Mouse (Mus musculus) embryonic fibroblast, embryonic 13.5 days (primary cell): ENCODE data around the gene Esp8.

ENCODE experiments used
- CTCF ChIP-seq: IDR thresholded peaks from 2 replicates; pipeline ENCODE4 v1.5.1; 2011; ENCODE audit warnings: mild to moderate bottlenecking, control low read depth, low read length, moderate library complexity, borderline replicate concordance; ENCODE audit not compliant: insufficient read depth
- POLR2A ChIP-seq: IDR thresholded peaks from 2 replicates; pipeline ENCODE4 v1.6.1; 2011; ENCODE audit warnings: low read depth, mild to moderate bottlenecking, control low read depth, low read length, moderate library complexity

- TF ChIP-seq CTCF: no peak
- no peak for TF ChIP-seq POLR2A
These were observed 33.6 kb downstream of the Esp8 start for GRCm38 (mm10) chr17:40553470-40553869.
